Mouse (Mus musculus): ENCODE data around the gene Hoxb9. TPM values are rescaled to one million over a fixed set of nuclear protein-coding genes. Genes with fewer than 3 reads are reported as not detected.

The Hoxb9 gene
- polyA plus RNA-seq, 1 experiment, result 0.04 TPM

DNA sequence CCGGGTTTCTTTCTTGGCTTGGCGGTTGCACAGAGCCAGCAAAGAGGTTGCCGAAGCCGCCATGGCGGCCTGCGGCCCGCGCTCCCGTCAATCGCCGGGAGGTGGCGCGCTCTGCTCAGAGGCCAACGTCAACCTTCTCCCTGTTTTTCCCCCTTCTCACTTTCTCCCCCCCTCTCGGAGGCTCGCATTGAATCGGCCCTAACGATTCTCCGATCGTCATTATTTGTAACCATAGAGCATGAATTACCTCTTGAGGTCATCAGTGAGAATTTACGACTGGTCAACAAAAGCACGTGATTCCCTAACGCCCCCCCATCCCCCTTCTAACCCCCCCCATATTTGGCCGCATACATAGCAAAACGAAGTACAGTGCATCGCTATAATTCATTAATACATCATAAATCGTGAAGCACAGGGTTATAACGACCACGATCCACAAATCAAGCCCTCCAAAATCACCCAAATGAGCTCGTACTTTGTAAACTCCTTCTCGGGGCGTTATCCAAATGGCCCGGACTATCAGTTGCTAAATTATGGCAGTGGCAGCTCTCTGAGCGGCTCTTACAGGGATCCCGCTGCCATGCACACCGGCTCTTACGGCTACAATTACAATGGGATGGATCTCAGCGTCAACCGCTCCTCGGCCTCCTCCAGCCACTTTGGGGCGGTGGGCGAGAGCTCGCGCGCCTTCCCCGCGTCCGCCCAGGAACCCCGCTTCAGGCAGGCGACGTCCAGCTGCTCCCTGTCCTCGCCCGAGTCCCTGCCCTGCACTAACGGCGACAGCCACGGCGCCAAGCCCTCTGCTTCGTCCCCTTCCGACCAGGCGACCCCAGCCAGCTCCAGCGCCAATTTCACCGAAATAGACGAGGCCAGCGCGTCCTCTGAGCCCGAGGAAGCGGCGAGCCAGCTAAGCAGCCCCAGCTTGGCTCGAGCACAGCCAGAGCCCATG lies 32.2 kb downstream of the Hoxb9 start, which contains the start of gene Hoxb5:
TSS of gene Hoxb5 (plus strand) at position 186 of the 949 bp plus-strand sequence.
- TF ChIP-seq CTCF (IDR thresholded peaks at IDR 0.05; ENCODE audit: borderline replicate concordance, extremely low read depth, insufficient read depth, insufficient read length), result peak; percentile 87
- no peak for TF ChIP-seq POLR2A (IDR thresholded peaks at IDR 0.05; ENCODE audit: borderline replicate concordance, extremely low read depth, insufficient read depth, insufficient read length, poor library complexity, severe bottlenecking)
- peak; percentile 78 for DNase-seq (ENCODE audit: low read depth)

DNA sequence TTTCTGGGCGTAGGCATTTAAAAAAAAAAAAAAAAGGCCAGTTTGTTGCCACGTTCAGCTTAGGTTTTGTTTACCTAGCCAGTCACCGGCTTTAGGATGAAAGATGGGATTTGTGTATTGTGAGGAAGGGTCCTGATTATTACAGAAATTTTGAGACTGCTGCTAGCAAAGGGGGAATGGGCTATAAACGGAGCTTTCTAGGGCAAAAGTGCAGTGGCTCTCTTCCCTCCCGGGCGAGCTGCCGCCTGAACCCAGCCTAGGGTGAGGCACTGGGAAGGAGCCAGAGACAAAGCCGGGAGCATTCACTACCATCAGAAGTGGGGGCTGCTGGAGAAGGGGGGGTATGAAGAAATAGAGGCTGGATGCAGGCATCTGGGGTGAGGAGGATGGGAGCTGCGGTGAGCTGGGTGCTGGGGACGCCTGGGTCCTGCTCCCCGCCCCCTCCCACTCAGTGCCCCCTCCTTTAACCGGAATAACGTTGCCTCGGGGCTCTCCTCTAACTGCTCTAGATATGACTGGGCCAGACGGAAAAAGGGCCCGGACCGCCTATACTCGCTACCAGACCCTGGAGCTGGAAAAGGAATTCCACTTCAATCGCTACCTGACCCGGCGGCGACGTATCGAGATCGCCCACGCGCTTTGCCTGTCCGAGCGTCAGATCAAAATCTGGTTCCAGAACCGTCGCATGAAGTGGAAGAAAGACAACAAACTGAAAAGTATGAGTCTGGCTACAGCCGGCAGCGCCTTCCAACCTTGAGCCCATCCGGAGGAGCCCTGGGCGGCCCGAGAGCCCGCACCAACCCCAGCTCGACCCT lies 33.3 kb downstream of the Hoxb9 start:
- TF ChIP-seq POLR2A (IDR thresholded peaks at IDR 0.05; ENCODE audit: borderline replicate concordance, extremely low read depth, insufficient read depth, insufficient read length, poor library complexity, severe bottlenecking) (no peak), CTCF (IDR thresholded peaks at IDR 0.05; ENCODE audit: borderline replicate concordance, extremely low read depth, insufficient read depth, insufficient read length) (no peak)
- no peak for DNase-seq (ENCODE audit: low read depth)

DNA sequence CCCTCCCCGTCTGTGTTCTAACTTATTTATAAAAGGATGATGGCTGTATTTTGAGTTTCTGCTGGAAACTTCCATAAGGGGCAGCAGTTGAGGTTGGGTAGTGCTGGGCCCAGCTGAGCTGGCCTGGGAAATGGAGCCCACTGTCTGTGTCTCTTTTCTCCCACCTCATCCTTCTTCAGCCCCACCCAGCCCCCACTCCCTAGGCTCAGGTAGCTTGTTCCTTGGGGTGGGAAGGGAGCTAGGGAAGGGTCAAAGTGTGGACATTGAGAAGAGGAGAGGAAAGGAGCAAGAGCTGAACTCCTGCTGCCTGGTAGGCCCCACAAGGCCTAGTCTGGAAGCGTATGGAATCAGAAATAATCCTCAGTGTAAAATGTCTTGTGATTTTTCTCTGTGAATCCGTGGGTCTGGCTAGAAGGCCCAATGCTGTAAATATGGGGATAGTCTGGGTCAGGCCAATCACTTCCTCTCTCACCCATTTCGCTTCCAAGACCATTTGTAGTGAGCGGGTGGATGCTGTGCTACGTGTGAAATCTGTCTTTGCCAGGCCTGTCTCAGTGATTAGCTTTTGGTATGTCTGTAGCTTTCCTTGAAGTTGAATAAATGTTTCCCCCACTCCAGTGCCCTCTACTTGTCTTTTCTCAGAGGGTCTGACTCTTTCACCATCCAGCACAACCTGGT lies 34.4 kb downstream of the Hoxb9 start:
- DNase-seq (ENCODE audit: low read depth), result no peak
- TF ChIP-seq CTCF (IDR thresholded peaks at IDR 0.05; ENCODE audit: borderline replicate concordance, extremely low read depth, insufficient read depth, insufficient read length), result no peak

DNA sequence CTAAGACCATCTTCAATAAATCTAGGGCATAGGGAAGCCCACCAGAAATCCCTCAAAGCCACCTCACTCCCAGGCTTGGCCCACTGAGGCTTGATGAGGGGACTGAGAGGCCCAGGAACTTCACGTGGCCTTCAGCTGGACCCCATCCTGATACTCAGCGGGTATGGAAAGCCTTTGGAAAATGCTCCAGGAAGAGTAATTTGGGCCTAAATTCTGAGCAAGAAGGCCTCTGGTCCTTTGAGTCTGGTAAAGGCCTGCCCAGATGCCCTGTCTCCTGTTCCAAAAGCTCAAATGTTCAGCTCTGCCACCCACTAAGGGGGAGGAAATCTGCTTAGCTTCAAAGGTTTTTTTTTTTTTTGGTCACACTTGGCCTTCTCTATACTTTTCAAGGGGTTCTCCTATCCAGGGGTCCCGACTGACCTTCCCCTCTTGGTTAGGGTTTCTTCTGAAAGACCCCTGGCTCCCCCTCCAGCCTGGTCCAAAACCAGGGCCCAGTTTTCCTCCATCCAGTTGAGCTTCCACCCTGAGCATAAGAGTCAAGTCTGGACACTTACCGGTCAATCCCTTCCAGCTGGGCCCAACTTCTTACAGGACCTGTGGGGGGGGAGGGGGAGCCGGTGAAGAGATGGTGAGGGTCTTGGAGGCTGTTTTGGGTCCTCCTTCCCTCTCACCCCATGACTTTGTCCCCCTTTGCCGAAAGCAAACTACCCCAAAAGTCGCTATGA lies 35.1 kb downstream of the Hoxb9 start:
- no peak for TF ChIP-seq CTCF (IDR thresholded peaks at IDR 0.05; ENCODE audit: borderline replicate concordance, extremely low read depth, insufficient read depth, insufficient read length)
- no peak for TF ChIP-seq POLR2A (IDR thresholded peaks at IDR 0.05; ENCODE audit: borderline replicate concordance, extremely low read depth, insufficient read depth, insufficient read length, poor library complexity, severe bottlenecking)
- DNase-seq (ENCODE audit: low read depth), result no peak

DNA sequence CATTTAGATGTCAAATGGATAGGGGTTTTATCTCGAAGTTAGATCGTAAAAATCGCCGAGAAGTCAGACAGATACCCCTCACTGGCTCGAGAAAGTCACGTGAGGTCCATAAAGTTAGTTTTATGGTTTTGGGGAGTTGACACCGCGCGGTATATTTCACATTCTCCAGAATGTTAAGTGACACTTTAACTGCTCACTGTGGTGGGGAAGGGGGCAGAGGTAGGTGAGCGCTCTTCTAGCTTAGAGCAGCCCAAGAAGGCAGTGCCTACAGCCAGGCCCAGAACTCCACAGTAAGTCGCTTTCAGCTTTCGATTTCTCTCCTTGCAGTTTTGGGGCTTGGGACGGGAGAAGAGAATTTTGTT lies 35.6 kb downstream of the Hoxb9 start:
- DNase-seq (ENCODE audit: low read depth), result no peak
- TF ChIP-seq CTCF (IDR thresholded peaks at IDR 0.05; ENCODE audit: borderline replicate concordance, extremely low read depth, insufficient read depth, insufficient read length) (no peak), POLR2A (IDR thresholded peaks at IDR 0.05; ENCODE audit: borderline replicate concordance, extremely low read depth, insufficient read depth, insufficient read length, poor library complexity, severe bottlenecking) (no peak)

DNA sequence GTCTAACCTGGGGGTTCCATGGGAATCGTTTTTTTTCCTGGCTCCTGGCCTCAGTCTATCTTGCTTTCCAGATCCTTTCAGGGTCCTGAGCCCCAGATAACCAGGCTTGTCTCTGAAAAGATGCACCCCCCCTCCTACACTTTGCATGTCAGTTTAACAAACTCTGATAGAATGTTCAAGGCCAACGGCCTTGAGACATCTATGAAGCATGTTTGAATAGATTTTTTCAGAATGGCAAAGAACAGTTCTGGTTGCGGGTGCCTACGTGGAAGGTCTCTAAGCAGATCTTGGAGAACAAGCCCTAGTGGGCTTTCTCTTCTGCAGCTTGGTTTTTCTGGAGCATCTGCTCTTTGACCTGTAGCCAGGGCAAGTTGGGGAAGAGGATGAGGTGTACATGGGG lies 37.5 kb downstream of the Hoxb9 start:
- DNase-seq (ENCODE audit: low read depth), result no peak
- TF ChIP-seq POLR2A (IDR thresholded peaks at IDR 0.05; ENCODE audit: borderline replicate concordance, extremely low read depth, insufficient read depth, insufficient read length, poor library complexity, severe bottlenecking) (no peak), CTCF (IDR thresholded peaks at IDR 0.05; ENCODE audit: borderline replicate concordance, extremely low read depth, insufficient read depth, insufficient read length) (no peak)

DNA sequence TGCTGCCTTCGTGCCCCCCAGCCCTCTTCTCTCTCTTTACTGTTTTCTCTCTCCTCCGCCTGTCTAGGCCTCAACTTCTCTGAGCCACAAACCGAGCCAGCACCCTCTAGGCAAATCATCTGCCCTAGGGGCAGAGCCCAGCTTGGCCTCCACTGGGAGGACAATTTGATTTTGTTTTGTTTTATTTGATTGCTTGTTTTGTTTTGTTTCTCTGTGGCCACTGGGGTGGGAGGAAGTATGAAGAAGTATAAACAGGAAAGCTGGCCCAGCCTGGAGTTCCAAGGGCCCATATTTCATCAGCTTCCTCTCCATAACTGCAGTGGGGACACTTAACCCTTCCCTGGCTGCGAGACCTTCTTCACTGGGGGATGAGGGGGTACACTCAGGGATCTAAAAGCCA lies 38.0 kb downstream of the Hoxb9 start:
- TF ChIP-seq POLR2A (IDR thresholded peaks at IDR 0.05; ENCODE audit: borderline replicate concordance, extremely low read depth, insufficient read depth, insufficient read length, poor library complexity, severe bottlenecking) (no peak), CTCF (IDR thresholded peaks at IDR 0.05; ENCODE audit: borderline replicate concordance, extremely low read depth, insufficient read depth, insufficient read length) (no peak)
- no peak for DNase-seq (ENCODE audit: low read depth)

DNA sequence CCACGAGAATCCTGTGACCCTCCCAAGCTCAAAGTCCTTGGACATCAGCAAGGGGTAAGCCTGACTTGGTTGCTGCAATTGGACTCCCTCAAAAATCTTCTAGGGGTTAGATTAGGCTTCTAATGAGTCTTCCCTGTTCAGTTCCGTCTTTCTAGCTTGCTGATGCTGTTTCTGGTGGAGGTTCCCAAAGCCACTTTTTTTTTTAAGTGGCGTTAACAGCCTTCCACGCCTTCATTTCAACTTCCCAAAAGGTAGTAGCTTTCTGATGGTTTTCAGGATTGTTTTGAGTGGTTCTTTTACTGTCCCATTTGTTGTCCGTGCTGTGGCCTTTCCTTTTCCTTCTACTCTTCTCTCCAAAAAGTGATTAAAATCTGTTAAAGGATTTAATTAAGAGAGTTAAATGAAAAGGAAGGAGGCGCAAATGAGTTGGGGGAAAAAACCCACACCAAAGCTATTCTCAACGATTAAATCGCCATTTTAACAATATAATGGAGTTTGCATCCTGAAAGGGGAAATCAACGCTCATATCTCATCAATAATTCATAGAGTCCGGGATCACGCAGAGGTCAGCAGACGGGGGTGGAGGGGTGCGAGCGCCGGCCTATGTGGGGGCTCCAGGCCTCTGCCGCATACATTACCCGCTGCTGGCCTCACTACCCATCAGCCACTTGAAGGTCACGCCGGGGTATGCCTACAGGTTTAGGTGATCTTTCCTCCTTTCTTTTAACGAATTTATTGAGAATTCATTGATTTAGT lies 39.1 kb downstream of the Hoxb9 start:
- no peak for DNase-seq (ENCODE audit: low read depth)
- TF ChIP-seq POLR2A (IDR thresholded peaks at IDR 0.05; ENCODE audit: borderline replicate concordance, extremely low read depth, insufficient read depth, insufficient read length, poor library complexity, severe bottlenecking) (no peak), CTCF (IDR thresholded peaks at IDR 0.05; ENCODE audit: borderline replicate concordance, extremely low read depth, insufficient read depth, insufficient read length) (no peak)

DNA sequence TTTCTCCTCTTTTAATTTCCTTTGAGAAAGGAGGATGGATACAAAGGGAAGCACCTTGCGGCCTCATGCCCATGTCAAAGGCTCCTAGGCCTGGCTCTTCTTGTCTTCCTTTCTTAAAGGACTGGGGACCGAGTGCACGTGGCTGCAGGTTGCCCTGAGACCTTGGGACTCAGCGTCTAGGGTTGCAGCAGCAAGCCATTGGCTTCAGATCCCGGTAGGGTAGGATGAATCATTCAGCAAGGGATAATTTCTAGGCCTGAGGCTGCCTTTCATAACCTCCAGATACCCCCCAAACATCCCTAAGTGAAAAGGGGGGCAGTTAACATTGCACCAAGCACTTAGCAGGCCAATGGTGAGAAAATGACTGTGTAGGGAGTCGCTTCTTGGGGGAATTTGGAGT lies 39.8 kb downstream of the Hoxb9 start:
- TF ChIP-seq POLR2A (IDR thresholded peaks at IDR 0.05; ENCODE audit: borderline replicate concordance, extremely low read depth, insufficient read depth, insufficient read length, poor library complexity, severe bottlenecking), result no peak
- no peak for TF ChIP-seq CTCF (IDR thresholded peaks at IDR 0.05; ENCODE audit: borderline replicate concordance, extremely low read depth, insufficient read depth, insufficient read length)
- no peak for DNase-seq (ENCODE audit: low read depth)
